Mouse (Mus musculus): ENCODE measurements at regions not wholly inside any gene's neighbourhood (a gene's known extent, or its start where the extent isn't known, plus 50 kb on each side); places are given as distances from the start of the nearest gene placed in this dataset.

GRCm38 (mm10) chr5:101250474-101250873 is 405.0 kb downstream of the Gpat3 start:
- TF ChIP-seq CTCF (IDR thresholded peaks at IDR 0.05; ENCODE audit: borderline replicate concordance, insufficient read depth, low read length) (no peak), POLR2A (IDR thresholded peaks at IDR 0.05; ENCODE audit: low read depth, low read length) (no peak)
